Mouse (Mus musculus): Measurements from ENCODE around the gene Baiap2l1.

- no peak for TF ChIP-seq POLR2A (IDR thresholded peaks at IDR 0.05; ENCODE audit: control insufficient read depth, extremely low read depth, insufficient read depth, low read length, poor library complexity)
- TF ChIP-seq CTCF (IDR thresholded peaks at IDR 0.05; ENCODE audit: borderline replicate concordance, control insufficient read depth, extremely low read depth, insufficient read depth, low read length, poor library complexity), result no peak
Observed at GRCm38 (mm10) chr5:144256541-144256870, 101.4 kb downstream of the Baiap2l1 start.

Data from thymus, adult 2 months (tissue).